Mouse (Mus musculus): ENCODE results near the gene Tmem88b. TPM values are rescaled to one million over a fixed set of nuclear protein-coding genes. Genes with fewer than 3 reads are reported as not detected.
"Not testable (repeated sequence)": the region's sequence is repeated elsewhere in the genome, so short reads cannot be mapped to it uniquely, and the experiment has no call there.

Gene Tmem88b
- total RNA-seq, 2 experiments from 2014 or later, result 1.2 TPM

DNA sequence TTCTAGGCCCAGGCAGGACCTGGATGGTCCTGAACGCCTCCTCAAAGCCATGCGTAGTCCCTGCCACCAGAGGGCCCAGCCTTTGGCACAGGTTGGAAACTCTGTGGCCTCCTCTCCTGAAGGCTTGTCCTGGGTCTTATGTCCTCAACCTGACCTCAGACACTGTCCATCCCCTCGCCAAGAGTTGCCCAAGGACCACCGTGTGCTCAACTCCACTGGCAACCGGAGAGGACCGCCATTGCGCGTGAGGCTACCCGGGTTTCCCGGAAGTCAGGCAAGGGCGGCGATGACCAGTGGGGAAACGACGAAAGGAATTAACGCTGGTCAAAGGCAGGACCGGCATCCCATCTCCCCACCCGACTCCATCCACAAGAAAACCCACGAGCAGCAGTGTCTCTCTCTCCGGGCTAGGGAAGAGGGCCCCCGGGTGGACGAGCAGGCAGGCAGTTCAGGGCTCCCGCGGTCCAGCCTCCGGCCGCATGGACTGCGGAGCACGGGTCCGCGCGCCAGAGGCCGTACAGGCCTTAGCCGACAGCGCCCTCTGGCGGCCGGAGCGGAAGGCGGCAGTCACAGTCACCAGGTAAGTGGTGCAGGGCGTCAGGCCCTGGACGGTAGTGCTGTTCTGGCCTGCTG is 15.7 kb downstream of the Tmem88b start:
- intact Hi-C loops (cut with DNase I), result loop anchor here (1.0 to 5.0 kb wide), 3 partner anchors 14 to 47 kb away; partner anchors contain the start of gene Mrpl20
- peak; percentile 95 to 97 for DNase-seq

DNA sequence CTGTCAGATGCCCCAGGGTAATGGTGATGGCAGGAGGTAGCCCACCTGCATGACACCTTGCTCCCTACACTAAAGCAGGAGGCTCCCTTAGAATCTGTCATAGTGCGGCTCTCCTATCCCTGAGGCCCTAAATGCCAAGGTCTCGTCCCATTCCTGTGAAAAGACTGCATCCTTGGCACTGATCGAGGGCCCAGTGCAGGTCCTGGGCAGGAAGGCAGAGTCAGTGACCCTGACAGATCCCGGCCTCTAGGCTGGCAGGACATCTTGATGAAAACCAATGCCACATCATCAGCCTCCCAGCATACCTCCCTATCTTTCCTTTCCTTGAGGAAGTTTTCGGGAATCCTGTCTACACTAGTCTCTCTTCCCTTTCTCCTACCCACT is 16.2 kb downstream of the Tmem88b start:
- intact Hi-C loops (cut with DNase I), result loop anchor here (1.0 to 5.0 kb wide), 2 partner anchors 15 to 33 kb away; partner anchors contain the start of gene Mrpl20

DNA sequence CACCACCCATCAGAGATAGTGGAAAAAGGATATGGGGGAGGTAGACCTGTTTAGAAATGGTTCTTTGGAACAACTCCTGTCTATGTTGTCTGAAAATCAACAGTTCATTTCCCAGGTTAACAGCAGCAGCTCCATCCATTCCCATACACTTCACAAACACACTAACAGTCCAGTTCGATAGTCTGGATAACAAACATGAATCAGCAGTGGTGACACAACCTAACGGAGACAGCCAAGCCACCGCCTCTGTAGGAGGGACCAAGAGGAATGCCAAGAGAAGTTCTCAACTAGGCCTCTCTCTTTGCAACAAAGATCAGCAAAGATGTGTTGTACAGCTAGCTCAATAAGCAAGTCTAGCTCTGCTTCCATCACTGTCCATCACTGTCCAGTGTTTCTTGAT is 23.3 kb downstream of the Tmem88b start:
- no peak for DNase-seq
- intact Hi-C loops (cut with DNase I), result no loop called here

More for the DNA sequence above, 16.2 kb downstream of the Tmem88b start:
- DNase-seq, result no peak

DNA sequence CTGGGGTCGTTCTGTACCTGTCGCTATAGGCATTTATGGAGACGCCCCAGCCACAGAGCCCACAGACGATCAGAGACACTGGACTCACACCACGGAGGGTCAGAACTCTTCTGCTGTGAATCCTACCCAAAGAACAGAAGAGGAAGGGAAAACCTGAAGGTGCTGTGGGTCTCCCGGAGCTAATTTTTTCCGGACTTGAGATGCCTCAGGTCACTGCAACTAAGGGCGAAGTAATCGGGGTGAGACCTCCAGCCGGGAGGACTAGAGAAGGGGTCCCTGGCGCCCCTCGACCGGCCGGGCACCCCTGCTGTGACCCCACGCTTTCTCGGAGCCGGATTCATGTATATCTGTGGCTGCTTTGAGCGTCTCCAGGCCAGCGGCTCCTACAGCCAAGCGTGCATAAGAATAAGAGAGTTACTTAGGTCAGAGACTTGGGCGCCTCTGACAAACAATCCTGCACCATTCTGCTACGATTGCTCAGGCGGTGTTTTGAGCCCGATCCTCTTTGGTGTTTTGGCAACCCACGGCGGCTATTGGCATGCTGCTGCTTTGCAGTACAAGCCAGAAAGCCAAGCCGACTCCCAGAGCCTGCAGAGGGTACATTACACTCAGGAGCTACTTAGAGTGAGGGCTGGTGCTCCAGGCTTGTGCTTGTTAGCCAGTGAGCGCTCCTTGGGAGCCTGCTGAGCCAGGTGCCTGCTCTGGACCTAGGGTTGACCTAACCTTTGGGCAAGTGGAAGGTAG is 24.1 kb downstream of the Tmem88b start:
- DNase-seq, result no peak
- intact Hi-C loops (cut with DNase I), result no loop called here

DNA sequence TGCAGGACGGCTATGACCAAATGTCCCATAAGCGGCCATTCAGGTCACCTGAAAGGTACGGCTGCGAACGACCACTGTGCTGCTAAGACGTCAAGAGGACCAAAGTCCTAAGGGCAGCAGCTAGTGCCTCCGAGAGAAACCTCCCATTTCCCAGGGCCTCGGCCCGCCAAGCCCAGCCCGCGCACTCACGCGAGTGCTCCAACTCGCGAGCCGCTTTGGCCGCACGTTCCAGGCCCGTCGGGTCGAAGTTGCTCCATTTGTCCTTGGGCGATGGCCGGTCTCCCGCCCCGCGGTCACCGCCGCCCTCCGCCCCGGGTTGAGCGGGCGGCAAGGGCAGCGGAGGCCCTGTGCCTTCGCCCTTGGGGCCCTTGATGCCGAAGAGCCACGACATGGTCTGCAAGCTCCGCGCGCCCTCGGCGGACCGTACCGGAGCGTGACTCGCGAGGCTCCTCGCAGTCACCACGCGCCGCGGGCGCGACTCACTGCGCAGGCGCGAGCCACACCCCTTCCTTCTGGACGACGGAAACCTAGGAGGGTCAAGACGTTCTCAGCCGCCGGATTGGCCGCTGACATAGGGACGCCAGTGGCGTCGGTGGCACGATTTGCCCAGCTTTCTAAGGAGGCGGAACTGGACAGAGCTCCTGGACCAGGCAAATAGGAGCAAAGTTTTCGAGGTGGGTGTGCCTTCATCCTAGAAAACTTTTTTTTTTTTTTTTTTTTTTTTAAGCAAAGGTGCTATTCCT is 24.9 kb downstream of the Tmem88b start, which contains the start of gene Atad3a:
TSS of gene Atad3a (minus strand) at position 481 of the 743 bp plus-strand sequence.
- intact Hi-C loops (cut with DNase I), result no loop called here
- peak; percentile 97 to 98 for DNase-seq

DNA sequence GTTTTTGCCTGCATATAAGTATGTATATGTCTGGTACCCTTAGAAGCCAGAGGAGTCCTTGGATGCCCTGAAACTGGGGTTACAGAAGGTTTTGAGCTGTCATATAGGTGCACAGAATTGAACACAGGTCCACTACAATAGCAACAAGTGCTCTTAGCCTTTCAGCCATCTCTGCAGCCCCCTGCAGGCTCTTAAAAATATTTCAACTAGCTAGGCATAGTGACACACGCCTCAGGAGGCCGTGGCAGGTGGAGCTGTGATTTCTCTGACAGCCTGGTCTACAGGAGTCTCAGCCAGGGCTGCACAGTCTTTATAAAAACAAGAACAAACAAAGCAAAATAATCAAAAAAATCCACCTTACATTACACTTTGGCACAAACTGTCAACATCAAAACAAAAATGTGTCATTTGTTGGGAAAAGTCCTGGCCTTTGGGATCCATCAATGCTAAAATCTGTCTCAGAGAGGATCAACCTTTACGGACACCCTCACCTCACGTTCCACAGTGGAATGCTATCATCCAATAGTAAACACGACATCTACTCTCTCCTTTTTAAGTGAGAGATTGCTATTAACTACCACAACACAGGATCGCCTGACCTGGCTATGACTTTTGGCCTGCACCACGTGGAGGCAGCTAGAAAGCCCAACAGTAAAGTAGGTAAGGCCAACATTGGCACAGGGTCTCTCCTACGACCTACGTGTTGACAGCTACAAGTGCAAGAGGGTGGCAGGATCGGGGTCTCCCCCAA is 25.6 kb downstream of the Tmem88b start:
- no peak for DNase-seq
- intact Hi-C loops (cut with DNase I), result no loop called here

DNA sequence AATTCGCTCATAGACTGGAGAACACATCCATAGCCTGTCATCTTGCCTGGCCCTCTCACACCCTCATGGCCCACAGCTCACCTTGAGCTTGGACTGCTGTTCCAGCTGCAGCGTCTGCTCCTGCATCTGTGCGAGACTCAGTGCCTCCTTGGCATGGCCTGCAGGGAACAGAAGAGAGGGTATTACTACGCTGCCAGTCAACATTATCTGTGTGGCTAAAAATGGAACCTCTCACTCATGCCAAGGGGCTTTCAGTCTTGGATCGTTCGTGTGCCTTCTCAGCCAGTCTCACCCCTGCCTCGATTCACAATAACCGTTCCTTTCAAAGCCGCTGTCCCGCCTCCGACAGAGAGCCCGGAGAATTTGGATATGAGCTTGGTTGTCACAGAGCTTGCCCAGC is 28.7 kb downstream of the Tmem88b start:
- intact Hi-C loops (cut with DNase I), result no loop called here
- no peak for DNase-seq

DNA sequence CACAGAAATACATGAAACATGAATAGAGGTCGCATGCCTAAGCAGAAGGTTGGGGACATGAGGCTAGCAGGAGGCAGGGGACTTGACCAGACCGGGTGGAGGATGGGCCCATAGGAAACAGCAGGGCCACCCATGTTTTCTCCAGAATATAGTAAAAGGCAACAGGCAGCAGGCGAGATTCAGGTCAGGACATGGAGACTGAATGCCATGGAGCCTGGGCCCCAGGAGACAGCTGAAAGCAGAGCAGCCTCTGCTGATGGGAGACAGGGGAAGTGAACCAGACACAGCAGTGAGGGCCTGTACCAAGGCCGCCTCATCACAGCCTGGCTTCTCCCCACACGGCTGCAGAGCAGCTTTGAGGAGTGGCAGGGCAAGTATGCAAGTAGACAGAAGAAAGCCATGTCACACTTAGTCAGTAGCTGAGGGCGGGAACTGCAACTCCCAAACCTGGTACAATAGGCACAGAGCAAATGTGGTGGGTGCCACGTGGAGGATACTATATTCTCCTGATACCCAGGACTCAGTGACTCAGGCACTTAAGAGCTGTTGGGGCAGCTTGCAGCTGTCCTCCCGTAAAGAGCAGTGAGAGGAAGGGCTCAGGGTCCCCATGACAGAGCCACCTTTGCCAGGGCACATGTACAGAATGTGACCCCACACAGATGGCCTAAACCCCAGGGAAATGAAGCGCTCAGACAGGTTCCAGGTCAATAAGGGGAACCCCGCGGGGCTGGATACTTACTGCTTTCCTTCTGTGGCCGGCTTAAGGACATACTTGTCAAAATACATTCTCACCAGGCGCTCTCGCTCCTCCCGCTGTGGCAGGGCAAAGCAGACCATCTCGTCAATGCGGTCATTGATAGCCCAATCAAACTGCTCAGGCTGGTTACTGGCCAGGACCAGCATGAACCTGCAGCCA is 38.8 kb downstream of the Tmem88b start:
- intact Hi-C loops (cut with DNase I), result no loop called here
- no peak for DNase-seq

DNA sequence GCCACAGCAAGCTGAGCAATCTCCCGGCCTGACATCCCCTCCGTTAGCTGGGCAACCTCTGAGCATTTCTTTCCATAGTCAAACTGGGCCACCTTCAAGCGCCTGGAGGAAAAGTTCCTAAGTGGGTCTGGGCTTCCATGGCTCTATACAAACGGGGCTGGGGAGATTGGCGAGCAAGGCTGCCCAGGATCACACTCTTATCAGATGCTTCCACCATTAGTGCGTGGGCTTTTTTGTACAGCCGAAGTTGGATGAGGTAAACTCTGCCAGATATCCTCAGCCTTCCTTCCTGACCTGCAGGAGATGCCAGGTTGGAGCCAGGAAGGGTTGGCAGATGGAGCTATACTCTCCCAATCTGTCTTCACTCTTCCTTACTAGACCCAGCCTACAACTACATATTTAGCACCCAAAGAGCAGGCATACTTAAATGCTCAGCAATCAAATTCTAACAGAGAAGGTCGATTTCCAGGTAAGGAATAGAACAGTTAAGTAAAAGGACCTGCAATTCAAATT is 39.6 kb downstream of the Tmem88b start:
- intact Hi-C loops (cut with DNase I), result no loop called here

DNA sequence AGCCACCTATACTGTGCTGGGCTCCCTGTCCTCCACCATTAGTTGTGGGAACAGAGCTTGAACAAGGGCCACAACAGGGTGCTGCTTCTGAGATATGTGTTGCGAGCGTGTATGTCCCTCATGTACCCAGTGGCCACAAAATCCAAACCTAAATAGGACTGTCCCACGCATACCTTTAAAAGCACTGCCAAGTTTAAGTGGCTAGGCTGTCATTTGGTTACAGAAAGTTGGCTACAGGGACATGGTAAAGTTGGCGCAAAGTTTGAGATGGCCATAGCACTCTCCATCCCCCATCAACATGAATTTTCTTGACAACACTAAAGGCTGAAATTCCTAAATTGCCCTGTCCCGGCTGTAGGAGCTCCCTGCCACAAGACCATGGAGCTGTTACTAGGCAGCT is 40.5 kb downstream of the Tmem88b start:
- DNase-seq, result no peak
- intact Hi-C loops (cut with DNase I), result no loop called here

More for the DNA sequence above, 39.6 kb downstream of the Tmem88b start:
- no peak for DNase-seq

DNA sequence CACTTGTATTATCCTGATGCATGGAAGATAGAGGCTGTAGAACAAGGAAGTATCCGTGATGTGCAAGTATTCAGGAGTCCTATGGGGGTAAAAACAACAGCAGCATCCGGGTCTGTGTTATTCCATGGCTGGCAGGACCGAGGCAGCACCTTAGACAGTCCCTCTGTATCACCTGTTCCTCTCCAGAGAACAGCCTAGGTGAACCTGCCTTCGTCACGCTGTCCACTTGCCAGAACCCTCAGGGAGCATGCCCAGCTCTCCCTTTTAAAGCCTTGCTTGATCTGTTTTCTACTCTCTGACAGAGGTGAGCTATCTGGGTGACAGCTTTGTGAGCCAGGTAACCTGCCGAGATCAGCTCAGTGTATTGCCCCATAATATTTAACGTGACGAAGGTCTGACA is 41.2 kb downstream of the Tmem88b start:
- no peak for DNase-seq
- intact Hi-C loops (cut with DNase I), result no loop called here

DNA sequence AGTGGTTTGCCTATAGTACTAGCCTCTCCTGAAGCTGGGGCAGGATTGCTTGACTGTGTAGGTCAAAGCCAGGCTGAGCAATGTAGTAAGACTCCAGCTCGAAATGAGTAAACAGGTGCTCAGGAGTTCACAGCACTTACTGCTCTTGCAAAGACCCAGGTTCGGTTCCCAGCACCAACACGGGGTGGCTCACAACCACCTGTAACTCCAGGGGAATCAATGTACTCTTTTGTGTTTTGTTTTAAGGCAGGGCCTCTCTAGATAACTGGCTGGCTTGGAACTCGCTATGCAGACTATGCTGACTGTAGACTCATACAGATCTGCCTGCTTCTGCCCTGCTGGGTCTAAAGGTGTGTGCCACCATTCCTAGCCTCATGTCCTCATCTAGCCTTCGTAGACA is 43.0 kb downstream of the Tmem88b start:
- DNase-seq, result no peak
- intact Hi-C loops (cut with DNase I), result no loop called here

DNA sequence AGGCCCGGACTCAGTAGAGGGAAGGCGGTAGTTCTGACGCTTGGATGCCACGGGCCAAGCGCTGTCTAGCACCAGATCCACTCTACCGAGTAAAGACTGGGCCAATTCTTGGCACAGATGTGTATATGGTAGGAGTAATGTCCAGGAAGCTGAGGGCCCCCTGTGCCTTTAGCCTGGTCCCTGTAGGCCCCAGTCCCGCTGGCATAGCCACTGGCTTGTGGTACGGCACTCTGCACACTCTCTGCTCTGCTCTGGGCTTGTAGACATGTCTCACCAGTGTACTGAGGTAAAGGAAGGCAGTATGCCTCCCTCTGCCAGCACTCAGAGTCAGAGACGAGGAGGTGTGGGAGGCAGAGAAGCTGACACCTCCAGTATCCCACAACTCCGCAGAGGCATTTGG is 45.0 kb downstream of the Tmem88b start:
- intact Hi-C loops (cut with DNase I); DNase-seq: not testable (repeated sequence)

DNA sequence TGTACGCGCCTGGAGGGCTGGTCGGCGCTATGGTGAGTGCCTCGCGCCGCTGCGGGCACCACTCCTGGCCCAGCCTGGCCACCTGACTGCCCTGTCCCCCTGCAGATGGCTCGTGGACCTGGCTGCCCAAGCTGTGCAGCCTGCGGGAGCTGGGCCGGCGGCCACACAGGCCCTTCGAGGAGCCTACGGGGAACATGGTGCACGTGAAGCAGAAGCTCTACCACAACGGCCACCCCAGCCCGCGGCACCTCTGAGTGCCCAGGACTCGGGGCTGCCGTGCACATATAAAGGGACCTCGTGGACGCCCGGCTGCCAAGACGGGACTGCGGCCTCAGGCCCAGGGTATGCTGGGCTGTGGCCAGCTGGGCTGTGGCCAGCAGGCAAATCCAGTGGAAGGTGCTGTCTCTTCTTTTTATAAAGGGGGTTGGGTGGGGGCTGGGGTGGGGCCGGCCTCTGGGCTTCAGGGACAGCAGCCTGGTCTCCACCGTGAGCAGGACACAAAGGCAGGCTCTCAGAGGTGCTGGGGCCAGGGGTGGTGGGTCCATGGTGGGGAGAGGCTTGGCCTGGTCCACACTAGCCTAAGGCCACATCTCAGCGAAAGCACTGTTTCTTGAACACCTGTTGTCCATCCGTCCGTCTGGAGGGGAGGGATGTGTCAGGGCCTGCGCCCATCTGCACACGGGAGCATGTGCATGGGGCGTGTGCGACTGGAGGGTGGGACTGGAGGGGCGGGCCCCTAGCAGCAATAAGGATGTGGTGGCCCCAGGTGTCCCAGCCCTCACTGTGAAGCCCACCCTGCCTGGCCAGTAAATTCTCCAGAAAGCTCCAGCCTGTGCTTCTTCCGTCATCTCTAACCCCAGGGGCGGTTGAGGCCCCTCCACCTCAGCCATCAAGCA is 45.7 kb downstream of the Tmem88b start:
- intact Hi-C loops (cut with DNase I), result no loop called here
- DNase-seq, result peak; percentile 50 to 59

DNA sequence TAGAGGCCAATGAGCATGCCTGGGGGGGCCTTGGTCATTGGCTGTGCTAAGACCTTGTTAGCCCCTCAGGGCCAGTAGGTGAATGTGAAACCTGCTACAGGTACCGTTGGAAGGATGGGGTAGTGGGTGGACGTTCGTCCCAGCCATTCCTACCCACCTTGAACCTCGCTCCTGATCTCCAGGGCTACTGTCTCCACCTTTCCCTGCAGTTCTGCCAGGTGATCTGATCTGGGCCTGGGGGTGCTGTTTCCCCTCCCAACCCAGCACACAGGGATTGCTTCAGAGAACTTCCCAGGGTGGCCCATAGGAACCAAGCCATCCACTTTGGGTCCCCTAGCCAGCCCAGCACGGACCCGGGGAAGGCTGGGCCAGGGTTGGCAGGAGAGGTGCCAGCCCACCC is 46.5 kb downstream of the Tmem88b start:
- no peak for DNase-seq
- intact Hi-C loops (cut with DNase I), result no loop called here

DNA sequence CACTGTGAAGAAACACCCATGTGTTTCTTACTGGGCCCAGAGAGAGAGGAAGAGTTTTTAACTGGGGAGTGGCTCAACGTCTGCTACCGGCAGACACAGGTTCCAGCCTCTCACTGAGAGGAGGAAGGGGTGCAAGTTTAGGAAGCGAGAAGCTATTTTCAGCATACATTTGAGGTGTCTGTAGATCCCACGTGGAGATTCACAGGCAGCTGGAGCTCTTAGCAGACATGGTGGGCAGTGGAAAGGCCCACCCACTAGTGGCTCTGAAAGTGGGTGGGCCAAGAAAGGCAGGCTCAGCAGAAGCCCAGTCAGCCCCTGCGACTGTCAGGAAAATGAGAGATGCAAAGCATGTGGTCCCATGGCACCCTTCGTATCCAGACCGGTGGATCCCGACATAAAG is 47.4 kb downstream of the Tmem88b start:
- intact Hi-C loops (cut with DNase I), result no loop called here

DNA sequence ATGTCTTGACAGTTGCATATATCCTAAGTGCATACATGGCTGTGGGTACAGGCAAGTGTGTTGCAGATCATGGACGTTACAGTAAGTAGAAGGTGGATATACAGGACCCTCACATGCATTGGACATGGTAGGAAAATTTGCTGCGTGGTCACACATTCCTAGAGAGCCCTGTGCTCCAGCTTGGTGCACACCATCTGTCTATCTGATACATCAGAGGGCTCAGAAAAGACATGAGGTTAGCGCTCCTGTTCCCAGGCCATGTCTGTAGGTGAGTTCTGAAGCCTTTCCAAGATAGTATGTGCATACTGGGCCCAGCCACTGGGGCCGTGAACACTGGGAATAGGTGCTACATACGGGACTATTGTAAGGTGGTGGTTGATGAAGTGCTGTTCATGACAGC is 49.3 kb downstream of the Tmem88b start:
- no peak for DNase-seq
- intact Hi-C loops (cut with DNase I), result no loop called here

More for the DNA sequence above, 47.4 kb downstream of the Tmem88b start:
- DNase-seq, result no peak

DNA sequence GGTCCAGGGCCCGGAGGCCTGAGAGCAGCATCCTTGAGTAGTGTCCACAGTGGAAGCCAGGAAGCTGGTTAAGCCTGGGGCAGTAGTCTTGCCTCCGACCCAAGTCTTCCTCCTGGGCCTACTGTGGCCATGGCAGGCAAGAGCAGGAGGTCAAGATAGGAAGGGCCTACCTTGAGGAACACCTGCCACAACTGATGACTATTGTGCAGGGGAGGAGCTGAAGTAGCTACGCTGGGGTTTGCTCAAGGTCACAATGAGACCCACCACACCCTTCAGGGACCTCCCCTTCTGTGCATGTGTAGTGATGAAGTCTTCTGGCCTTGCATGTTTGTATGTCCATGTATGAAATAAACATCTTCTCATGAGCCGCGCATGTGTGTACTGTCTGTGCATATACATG is 49.9 kb downstream of the Tmem88b start:
- intact Hi-C loops (cut with DNase I), result no loop called here
- no peak for DNase-seq
